Mouse (Mus musculus) testis, adult 2 months (tissue): ENCODE measurements around the gene Rab15.

Experiments used
- CTCF ChIP-seq: fragments of 200-500 bp; IDR thresholded peaks from 2 replicates; pipeline ENCODE4 v1.5.1; 2012; ENCODE audit warnings: low read depth, mild to moderate bottlenecking, inconsistent platforms, low read length, moderate library complexity; ENCODE audit not compliant: control insufficient read depth, insufficient read depth, insufficient replicate concordance
- POLR2A ChIP-seq: fragments of 200-500 bp; IDR thresholded peaks from 2 replicates; pipeline ENCODE4 v1.6.1; 2012; ENCODE audit warnings: low read depth, mild to moderate bottlenecking, inconsistent platforms, low read length, moderate library complexity; ENCODE audit not compliant: control insufficient read depth

GRCm38 (mm10) chr12:76822651-76823041, at the start of gene Rab15:
- TF ChIP-seq CTCF: no peak
- TF ChIP-seq POLR2A: no peak
